Mouse (Mus musculus) cerebellum, adult 2 months (tissue): Measurements from ENCODE around the gene Zmym3.

Source experiments
- CTCF ChIP-seq: fragments of 200-500 bp; IDR thresholded peaks from 2 replicates; pipeline ENCODE4 v1.5.1; 2011; ENCODE audit warnings: low read depth, mild to moderate bottlenecking, control low read depth, low read length, moderate library complexity, borderline replicate concordance; ENCODE audit not compliant: insufficient read depth
- POLR2A ChIP-seq: fragments of 200-500 bp; IDR thresholded peaks from 2 replicates; pipeline ENCODE4 v1.6.1; 2011; ENCODE audit warnings: low read length, control low read depth, borderline replicate concordance; ENCODE audit not compliant: insufficient read depth

DNA sequence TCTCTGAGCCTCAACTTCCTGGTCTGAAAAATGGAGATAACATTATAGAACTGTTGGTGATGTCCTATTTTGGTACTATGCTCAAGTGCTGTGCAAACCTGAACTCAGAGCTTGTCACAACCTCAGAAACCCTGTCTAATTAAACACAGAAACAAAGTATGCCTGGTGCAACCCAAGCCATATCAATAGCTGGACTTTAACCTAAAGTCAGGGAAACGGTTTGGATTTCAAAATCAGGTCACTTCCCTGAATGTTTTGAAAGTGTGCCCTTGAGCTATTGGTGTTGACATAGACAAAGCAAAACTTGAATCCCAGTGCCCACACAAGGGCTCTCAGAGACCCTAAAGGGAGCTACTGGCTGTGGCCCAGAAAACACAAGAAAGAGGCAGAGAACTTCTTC is 40.9 kb downstream of the Zmym3 start:
- TF ChIP-seq CTCF (no peak), POLR2A (no peak)
